Mouse (Mus musculus) olfactory bulb, adult 2 months (tissue): Measurements from ENCODE around the gene Ncam2. TPM values are rescaled to one million over a fixed set of nuclear protein-coding genes. Genes with fewer than 3 reads are reported as not detected.

Experiments used
- H3K27ac ChIP-seq: fragments of 200-500 bp; 2 replicates; pipeline ENCODE4 v1.5.1; 2012; ENCODE audit warnings: low read depth, low read length; ENCODE audit not compliant: insufficient read depth
- H3K4me1 ChIP-seq: fragments of 200-500 bp; 2 replicates; pipeline ENCODE4 v1.6.1; 2012; ENCODE audit warnings: low read length; ENCODE audit not compliant: control insufficient read depth, insufficient read depth
- H3K4me3 ChIP-seq: fragments of 200-500 bp; 2 replicates; pipeline ENCODE4 v1.5.1; 2012; ENCODE audit warnings: mild to moderate bottlenecking, low read depth, low read length, moderate library complexity; ENCODE audit not compliant: insufficient read depth
- CTCF ChIP-seq: fragments of 200-500 bp; IDR thresholded peaks from 2 replicates; pipeline ENCODE4 v1.5.1; 2012; ENCODE audit warnings: low read depth, mild to moderate bottlenecking, low read length, moderate library complexity; ENCODE audit not compliant: insufficient read depth
- POLR2A ChIP-seq: fragments of 200-500 bp; IDR thresholded peaks from 2 replicates; pipeline ENCODE4 v1.6.1; 2012; ENCODE audit warnings: mild to moderate bottlenecking, low read depth, low read length, moderate library complexity; ENCODE audit not compliant: insufficient read depth
- WGBS: fragments of 180-500 bp; shearing (Covaris S2); methylation state at CpG from one replicate; pipeline ENCODE4 v1.1.7; 2018; 5-methylcytosine and 5-hydroxymethylcytosine counted together
- polyA plus RNA-seq: library from polyadenylated mRNA; stranded (reverse); fragments of >200 nt; gene quantifications from 2 replicates; pipeline ENCODE4 v1.2.4, GENCODE M21; 2012; ENCODE audit warnings: low replicate concordance; ENCODE audit not compliant: missing spikeins, insufficient read depth, insufficient read length

Gene Ncam2
- polyA plus RNA-seq, 1 experiment, result not detected

DNA sequence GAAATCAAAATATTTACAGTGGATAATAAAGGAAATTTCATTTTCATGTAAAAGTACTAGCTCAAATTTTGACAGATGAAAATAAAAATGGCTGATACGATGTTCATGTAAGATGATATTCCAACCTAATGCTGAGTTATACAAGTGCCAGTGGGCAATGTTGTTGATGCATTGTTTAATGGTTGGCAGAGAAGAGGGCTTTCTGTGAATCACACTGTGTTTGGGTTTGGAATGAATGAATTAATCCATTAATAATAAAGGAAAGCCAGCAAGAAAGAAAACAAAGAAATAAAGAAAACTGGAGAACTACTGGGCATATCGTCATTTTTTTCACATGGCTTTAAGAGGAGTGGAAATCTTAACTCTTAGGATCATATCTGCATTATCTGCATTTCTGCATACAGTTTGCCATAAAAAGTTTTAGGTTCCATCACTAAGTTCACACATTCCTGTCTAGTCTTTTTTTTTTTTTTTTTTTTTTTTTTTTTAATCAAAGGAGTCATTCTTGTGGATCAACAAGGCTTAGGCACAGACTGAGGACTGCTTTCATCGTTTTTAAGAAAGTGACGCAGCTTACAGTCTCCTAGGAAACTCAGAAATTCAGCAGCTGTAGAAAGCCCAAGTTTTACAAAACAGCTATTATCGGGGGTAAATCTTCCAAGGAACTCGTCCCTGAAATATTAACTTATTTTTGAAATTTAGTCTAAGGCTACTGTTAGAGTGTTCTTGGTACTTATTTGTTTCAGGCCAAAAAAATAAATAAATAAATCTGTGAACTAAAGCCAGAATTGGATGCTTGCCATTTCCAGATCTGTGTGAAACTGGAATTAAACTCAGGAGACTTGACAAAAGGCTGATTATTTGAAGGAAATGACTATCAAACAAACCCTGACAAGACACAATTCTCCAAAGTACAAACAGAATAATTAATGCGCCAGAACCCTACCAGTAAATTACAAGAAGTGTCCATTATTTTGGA, 84.7 kb downstream of the Ncam2 start:
- TF ChIP-seq CTCF, result no peak
- TF ChIP-seq POLR2A, result no peak
- H3K27ac ChIP-seq, result no peak overlapping the region
- no peaks in the 10 kb centered on the region for H3K4me1 ChIP-seq
- H3K4me3 ChIP-seq, result no peak overlapping the region
- 32% methylated on average over 7 of the region's 7 CpGs for WGBS

- no peak overlapping the region for H3K4me3 ChIP-seq
- H3K4me1 ChIP-seq, result no peaks in the 10 kb centered on the region
- 75% methylated on average over 2 of the region's 2 CpGs for WGBS
- no peak overlapping the region for H3K27ac ChIP-seq
- TF ChIP-seq CTCF (no peak), POLR2A (no peak)
Measured at GRCm38 (mm10) chr16:81285882-81286281, 85.4 kb downstream of the Ncam2 start.

- TF ChIP-seq CTCF (no peak), POLR2A (no peak)
- Histone ChIP-seq H3K27ac (no peak overlapping the region), H3K4me1 (no peaks in the 10 kb centered on the region), H3K4me3 (no peak overlapping the region)
- 84% methylated on average over 2 of the region's 2 CpGs for WGBS
Measured at GRCm38 (mm10) chr16:81303806-81304205, 103.3 kb downstream of the Ncam2 start.

DNA sequence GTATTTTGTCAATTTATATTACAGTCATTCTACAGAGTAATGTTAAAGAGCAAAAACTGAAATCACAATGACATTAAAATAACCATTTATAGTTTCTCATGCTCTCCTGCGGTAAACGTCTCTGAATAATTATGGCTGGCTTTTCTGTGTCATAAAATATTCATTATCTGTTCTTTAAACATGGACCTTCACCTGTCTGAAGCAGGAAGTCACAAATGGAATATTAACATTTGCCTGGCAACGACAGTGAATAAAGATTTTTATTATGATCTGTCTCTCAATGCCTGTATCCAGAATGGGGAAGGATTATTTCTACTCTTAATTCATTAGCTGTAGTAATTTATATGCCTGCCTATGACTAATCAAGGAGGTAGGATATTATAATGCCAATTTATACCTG, 108.7 kb downstream of the Ncam2 start:
- H3K27ac ChIP-seq, result no peak overlapping the region
- TF ChIP-seq CTCF, result no peak
- TF ChIP-seq POLR2A, result no peak
- H3K4me1 ChIP-seq, result no peaks in the 10 kb centered on the region
- WGBS, result 87% methylated on average over 3 of the region's 3 CpGs
- H3K4me3 ChIP-seq, result no peak overlapping the region

DNA sequence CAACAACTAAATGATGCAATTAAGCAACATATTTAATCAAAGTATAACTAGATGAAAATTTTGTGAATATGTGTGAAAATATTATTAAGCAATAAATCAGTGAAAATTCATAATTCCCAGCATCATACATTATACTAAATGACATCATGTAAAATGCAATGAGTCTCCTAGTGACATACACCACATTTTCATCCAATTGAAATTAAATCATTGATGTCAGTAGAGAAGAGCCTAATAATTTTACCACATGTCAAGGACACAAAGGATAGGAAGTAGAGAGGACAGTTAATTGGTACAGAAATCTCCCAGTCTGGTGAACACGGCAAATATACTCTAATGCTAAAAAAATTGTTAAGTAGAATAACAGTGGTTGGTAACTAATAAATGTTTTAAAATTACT, 118.5 kb downstream of the Ncam2 start:
- WGBS, result 31% methylated on average over 1 of the region's 1 CpGs
- Histone ChIP-seq H3K27ac (no peak overlapping the region), H3K4me3 (no peak overlapping the region), H3K4me1 (no peaks in the 10 kb centered on the region)
- TF ChIP-seq CTCF (no peak), POLR2A (no peak)

DNA sequence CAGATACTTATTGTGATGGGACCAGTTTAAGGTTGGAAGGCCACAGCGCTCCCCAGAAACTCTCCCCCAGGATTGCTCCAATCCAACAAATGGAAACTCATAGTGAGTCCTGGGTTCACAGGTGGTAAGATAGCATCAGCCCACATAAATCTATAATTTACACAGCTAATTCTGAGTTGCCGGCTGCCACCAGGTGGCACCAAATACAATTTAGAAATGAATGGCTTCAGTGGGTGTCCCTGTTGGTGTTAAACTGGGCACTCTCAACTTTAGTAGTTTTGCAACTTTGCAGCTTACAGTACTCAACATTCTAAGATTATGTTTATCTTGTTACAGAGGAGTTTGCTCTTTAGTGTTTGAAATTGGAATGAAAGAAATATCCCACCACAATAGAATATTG, 130.0 kb downstream of the Ncam2 start:
- Histone ChIP-seq H3K27ac (no peak overlapping the region), H3K4me3 (no peak overlapping the region), H3K4me1 (no peaks in the 10 kb centered on the region)
- TF ChIP-seq POLR2A (no peak), CTCF (no peak)
- WGBS, result 37% methylated on average over 2 of the region's 2 CpGs

DNA sequence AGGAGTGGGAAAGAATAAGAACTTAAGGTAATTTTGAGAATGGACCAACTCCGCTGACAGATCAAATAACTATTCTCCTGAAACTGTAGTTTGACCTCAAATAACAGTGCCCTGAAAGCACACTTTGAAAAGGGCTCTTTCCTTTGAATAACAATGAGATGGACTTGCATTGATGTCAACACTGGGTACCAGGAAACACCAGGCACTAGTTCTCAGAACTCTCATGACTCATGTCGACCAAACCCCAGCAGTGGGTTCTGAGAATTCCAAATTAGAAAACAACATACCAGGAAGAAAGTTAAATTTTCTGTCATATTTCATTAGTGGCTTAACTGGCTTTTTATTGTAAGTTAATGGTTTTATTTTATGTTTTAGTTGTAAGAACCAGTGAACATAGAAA, 165.4 kb downstream of the Ncam2 start:
- no peak overlapping the region for H3K4me3 ChIP-seq
- 57% methylated on average over 2 of the region's 2 CpGs for WGBS
- H3K4me1 ChIP-seq, result no peaks in the 10 kb centered on the region
- H3K27ac ChIP-seq, result no peak overlapping the region
- no peak for TF ChIP-seq POLR2A
- TF ChIP-seq CTCF, result no peak

DNA sequence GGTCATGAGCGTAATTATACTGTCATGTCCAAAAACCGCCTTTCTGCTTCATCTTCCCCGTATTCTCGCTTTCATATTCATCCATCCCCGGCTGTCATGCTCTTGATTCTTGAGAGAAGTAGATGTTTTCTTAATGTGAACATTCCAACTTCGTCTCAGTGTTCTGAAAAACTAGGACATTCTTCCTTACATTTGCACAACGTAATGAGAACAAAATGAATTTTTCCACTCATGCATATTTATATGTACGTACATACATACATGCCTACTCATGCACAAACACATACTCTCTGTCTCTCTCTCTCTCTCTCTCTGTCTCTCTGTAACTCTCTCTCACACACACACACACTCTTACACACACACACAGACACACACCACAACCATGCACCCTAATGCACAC, 173.7 kb downstream of the Ncam2 start:
- TF ChIP-seq CTCF (no peak), POLR2A (no peak)
- Histone ChIP-seq H3K4me1 (no peaks in the 10 kb centered on the region), H3K4me3 (no peak overlapping the region), H3K27ac (no peak overlapping the region)
- WGBS, result 91% methylated on average over 8 of the region's 8 CpGs

DNA sequence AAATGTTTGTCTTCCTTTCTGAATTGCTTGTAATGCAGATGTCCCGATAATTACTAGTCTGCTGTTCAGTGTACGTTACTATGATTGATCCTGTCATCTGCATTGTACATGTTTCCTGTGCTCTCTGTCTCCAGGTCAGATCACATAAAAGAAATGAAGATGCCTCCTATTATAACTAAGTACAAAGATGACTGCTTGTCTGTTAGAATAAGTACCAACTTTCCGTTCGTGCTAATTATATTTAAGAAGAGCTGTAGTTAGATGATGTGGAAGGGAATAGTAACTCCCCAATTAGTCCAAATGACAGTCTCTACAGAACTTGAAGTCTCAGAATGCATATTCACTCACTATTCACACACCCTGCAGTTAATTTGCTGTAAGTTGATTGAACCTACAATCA, 179.9 kb downstream of the Ncam2 start:
- no peak for TF ChIP-seq POLR2A
- TF ChIP-seq CTCF, result no peak
- WGBS, result 26% methylated on average over 4 of the region's 4 CpGs
- Histone ChIP-seq H3K27ac (no peak overlapping the region), H3K4me1 (no peaks in the 10 kb centered on the region), H3K4me3 (no peak overlapping the region)

DNA sequence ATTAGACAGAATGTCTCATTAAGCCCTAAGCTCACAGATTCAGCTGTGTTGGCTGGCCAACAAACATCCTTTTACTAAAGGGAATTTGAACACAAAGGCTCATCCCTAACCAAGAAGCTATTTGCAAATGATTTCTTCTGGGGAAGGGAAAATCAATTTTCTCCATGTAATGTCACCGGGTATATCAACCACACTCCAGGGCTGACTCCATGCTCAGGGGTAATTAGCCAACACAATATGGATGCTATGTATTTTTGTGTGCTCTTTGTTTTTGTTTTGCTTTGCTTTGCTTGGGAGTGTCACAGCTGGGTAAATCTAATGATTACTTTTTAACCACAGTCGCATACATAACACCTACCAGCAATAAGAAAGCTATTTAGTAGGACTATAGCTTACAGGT, 188.1 kb downstream of the Ncam2 start:
- Histone ChIP-seq H3K4me1 (no peaks in the 10 kb centered on the region), H3K4me3 (no peak overlapping the region), H3K27ac (no peak overlapping the region)
- TF ChIP-seq CTCF (no peak), POLR2A (no peak)
- 61% methylated on average over 2 of the region's 2 CpGs for WGBS
